Mouse (Mus musculus) embryo, embryonic 9.5 days (tissue): ENCODE measurements around the gene Elp5.
"Not testable (repeated sequence)": the region's sequence is repeated elsewhere in the genome, so short reads cannot be mapped to it uniquely, and the experiment has no call there.

Experiments used
- DNase-seq: peaks from one replicate; pipeline ENCODE4 v3.0.0-alpha.2; 2017; ENCODE audit errors: extremely low spot score

Gene Elp5

DNA sequence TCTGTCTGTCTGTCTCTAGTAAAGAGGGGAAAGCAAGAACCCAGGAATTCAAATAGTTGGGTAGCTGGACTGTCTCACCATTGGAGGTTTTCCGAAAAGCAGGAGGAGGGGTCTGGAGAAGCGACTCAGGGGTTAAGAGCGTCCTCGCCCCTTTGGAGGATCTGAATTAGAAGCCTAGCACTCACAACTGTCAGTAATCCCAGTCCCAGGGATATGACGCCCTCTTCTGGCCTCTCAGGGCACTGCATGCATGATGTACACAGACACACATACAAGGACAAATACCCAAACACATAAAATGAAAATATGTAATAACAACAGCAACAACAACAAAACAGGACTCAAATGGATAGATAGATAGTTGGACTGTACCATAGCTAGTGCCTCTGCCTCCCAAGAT lies 21.7 kb downstream of the Elp5 start:
- DNase-seq, result no peak

GRCm38 (mm10) chr11:69956218-69956617 lies 26.1 kb downstream of the Elp5 start:
- DNase-seq, result no peak

DNA sequence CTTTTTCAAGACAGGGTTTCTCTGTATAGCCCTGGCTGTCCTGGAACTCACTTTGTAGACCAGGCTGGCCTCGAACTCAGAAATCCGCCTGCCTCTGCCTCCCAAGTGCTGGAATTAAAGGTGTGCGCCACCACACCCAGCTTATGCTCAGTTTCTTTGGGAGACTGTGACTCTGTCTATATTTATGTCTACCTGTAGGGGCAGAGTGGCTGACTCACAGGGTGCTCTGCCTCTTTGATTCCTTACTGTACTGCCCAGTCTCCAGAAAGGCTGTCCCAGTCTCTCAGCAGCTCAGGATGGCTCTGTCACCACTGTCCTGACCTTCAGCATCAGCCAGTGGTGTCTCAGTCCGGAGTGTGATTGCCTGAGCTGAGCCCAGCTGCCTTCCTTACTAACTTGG lies 26.7 kb downstream of the Elp5 start:
- not testable (repeated sequence) for DNase-seq

DNA sequence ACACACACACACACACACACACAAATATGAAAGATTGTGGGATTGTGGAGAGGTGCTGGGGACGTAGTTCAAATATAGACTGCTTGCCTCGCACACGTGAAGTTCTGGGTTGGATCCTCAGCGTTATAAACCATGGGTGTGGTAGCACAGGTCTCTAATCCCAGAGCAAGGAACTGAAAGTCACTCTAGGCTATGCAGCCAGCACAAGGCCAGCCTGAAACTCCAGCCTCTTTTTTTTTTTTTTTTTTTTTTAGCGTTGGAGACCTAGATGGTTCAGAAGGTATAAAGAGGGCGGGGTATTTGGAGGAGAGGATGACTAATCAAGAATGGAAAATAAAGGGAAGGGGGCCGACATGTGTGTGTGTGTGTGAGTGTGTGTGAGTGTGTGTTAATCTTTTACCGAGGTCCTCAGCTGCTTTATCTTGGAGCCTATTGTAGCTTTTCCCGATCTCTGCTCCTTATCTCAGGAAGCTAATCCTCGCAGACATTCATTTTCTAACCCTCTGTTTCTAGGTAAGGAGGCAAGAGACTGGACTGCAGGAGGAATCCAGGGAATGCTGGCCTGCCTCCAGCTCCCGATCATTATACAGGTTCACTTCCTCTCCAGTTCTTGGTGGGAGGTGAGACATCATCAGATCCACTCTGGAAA lies 28.9 kb downstream of the Elp5 start:
- DNase-seq, result no peak

DNA sequence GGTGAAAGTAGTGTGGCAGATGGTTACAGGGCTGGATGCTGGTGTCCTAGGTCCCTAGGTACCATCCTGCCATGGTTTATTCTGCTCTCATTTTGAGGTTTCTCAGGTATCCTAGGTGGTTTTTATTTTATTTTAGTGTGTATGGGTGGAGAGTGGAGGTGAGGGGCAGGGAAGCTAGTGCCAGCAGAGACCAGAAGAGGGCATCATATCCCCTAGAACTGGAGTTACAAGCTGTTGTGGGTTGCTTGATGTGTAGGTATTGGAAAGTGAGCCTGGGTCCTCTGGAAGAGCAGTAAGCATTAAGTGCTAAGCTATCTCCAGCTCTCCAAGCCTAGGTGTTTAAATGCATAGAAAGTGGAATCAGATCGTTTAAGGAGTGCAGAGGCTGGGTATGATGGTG lies 30.0 kb downstream of the Elp5 start:
- DNase-seq, result no peak

- DNase-seq, result peak; percentile 29
These were observed 31.4 kb downstream of the Elp5 start for GRCm38 (mm10) chr11:69950807-69951459.

DNA sequence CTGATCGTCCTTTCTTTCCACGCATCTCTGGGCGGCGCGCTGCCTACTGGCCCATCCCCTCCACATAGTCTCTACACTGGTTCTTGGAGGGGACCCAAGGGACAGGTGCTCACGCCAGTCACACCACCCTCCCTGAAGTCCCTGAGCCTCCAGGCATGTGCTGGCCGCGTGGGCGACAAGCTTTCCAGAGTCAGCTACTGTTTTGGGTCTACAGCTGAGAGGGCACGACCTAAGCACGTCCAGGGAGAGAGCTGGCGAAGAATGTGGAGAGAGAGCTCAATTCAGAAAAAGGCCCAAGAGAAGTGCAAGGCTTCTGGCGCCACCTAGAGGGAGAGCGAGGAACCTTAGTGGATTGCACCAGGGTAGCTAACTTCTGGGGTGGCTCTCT lies 33.6 kb downstream of the Elp5 start:
- DNase-seq, result peak; percentile 90

- DNase-seq, result peak; percentile 97
These were observed 34.1 kb downstream of the Elp5 start, which contains the start of gene Slc2a4 for GRCm38 (mm10) chr11:69948066-69948762. Gene Slc2a4 (minus strand): TSS chr11:69948188.

DNA sequence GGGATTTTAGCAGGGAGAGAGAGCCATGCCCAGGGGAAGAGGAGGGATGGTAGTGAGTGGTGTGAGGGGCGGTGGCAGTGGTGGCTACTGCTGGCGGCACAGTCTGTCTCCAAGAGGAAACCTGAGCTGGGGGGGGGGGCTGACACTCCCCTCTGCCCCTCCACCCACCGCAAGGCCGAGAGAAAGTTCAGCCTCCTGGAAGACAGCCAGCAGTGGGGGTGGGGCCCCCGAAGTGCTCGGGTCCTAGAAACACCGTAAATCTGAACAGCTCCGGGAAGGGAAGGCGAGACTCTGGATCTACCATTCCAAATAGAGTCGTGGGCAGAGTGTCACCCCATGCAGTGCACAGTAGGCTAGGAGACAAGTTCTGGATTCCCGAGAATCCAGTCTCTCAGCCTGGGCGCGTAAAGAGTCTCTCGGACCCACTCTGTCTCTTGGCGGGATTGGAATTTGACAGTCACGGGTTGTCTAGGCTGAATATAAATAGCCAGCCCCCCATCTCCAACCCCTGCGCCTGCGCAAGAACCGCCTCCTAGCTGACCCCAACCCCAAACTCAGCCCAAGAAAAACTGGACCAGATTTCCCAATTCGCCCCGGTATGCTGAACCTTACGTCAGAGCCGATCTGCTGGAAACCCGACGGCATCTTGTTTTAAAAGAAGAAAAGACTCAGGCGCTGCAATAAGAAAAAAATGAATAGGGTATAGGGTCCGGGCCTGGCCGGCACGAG lies 34.8 kb downstream of the Elp5 start:
- DNase-seq, result no peak

DNA sequence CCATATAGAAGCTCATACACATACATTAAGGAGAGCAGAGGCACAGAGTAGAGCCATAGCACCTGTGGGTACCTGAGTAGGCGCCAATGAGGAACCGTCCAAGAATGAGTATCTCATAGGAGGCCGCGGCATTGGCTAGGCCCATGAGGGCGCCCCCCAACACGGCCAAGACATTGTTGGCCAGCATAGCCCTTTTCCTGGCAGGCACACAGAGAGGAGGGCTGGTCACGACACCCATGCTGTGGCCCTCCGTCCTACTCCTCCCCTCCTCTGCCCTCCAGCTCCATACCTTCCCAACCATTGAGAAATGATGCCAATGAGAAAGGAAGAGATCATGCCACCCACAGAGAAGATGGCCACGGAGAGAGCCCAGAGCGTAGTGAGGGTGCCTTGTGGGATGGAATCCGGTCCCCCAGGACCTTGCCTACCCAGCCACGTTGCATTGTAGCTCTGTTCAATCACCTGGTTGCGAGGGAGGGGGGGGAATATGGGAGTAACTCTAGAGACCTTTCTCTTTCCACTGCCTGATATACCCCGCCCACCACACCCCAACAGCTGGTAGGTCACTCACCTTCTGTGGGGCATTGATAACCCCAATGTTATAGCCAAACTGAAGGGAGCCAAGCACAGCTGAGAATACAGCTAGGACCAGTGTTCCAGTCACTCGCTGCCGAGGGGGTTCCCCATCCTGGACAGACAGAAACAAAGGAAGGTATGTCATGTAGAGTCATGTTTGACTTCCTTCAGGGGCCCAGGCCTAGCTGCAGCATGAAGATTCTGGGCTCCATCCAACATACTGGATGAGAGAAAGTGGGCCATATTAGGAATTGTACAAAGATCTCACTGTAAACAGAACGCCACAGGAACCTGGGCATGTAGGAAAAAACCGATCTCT lies 36.1 kb downstream of the Elp5 start:
- DNase-seq, result no peak

DNA sequence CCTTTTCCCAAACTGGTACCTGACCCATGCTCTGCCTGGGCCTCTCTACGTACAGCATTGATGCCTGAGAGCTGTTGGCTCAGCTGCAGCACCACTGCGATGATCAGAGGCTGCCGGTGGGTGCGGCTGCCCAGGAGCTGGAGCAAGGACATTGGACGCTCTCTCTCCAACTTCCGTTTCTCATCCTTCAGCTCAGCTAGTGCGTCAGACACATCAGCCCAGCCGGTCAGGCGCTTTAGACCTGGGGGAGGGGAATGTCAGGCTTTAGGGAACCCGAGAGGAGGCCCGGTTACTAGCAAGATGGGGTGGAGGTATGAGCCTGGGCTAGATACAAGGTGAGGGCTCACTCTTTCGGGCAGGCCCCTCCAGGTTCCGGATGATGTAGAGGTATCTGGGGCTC lies 37.1 kb downstream of the Elp5 start:
- no peak for DNase-seq

DNA sequence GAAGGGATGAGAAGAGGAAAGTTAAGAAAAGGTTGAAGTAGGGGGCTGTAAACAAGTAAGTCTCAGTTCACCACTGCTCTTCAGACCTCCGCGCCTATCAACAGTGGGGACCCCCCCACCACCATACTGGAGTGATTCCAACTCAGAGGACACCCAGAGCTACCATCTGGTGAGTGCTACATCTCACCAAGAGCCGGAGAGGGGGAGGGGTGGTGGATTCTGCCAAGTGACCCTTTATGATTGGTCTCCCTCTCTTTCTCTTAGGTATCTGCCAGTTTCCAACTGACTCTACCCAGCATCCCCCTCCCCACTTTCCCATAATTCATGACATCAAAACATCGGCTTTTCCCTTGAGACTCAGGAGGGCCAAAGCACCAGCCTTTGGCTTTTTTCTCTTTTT lies 41.4 kb downstream of the Elp5 start:
- no peak for DNase-seq

- DNase-seq, result no peak
These were observed 42.6 kb downstream of the Elp5 start for GRCm38 (mm10) chr11:69939731-69940130.

- DNase-seq, result no peak
These were observed 43.1 kb downstream of the Elp5 start for GRCm38 (mm10) chr11:69939181-69939580.

DNA sequence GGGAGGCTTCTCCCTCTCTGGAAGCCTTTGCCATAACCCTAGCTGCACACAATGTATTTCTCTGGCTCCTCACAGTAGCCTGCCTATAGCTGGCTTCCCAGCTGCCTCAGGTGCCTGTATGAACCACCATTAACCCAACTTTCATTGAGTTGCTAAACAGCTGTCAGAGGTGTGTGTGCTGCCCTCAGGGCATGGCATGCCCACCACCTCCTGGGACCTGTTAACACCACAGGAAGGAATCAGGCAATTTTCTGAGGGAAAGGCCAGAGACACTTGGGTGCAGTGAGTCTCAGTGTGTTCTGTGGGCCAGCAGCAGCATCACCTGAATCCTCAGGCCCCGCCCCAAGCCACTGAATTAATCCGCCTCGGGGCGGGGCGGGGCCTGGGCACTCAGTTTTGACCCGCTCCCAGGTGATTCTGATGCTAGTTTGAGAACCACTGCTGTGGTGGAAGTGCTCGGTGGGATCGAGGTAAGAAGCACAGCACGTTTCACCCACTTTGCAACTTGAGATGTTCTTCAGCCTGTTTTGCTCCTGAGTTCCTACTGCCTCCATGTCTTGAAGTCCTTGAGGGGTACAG lies 43.8 kb downstream of the Elp5 start:
- no peak for DNase-seq

DNA sequence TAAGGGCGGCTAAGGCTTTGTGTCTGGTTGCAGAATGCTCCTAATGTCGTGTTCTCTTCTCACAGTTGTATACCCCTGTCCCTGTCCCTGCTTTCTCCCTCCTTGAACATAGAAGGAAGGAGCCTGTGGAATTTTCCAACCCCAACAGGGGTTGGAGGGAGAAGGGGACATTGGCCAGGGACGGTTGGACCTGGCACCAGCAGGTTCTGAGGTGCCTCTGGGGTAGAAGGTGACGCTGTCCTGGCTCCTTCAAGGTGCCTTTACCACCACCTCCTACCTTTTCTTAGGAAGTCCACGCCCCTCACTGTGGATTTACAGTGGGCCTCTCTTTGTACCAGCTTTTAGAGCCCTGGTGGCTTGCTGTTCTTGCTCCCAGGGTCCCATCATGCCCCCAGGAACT lies 44.5 kb downstream of the Elp5 start:
- no peak for DNase-seq

- DNase-seq, result no peak
These were observed 44.9 kb downstream of the Elp5 start for GRCm38 (mm10) chr11:69937385-69937784.

- DNase-seq, result no peak
These were observed 45.5 kb downstream of the Elp5 start for GRCm38 (mm10) chr11:69936714-69937347.

DNA sequence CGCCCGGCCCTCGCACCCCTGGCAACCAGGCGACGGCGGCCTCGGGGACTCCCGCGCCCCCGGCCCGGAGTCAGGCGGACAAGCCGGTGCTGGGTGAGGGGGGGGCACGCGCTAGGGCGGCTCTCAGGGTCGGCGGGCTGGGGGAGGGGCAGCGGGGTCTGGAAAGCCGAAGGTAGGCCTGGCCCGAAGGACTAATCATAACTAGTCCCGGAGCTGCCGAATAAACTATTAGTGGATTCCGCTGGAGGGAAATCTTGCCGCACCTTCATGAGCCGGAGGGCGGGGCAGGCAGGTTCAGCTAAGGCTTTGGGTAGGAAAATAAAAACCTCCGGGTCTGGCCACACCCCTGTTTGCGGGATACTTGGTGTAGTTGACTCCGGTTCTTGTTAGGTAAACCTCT lies 46.2 kb downstream of the Elp5 start:
- no peak for DNase-seq

DNA sequence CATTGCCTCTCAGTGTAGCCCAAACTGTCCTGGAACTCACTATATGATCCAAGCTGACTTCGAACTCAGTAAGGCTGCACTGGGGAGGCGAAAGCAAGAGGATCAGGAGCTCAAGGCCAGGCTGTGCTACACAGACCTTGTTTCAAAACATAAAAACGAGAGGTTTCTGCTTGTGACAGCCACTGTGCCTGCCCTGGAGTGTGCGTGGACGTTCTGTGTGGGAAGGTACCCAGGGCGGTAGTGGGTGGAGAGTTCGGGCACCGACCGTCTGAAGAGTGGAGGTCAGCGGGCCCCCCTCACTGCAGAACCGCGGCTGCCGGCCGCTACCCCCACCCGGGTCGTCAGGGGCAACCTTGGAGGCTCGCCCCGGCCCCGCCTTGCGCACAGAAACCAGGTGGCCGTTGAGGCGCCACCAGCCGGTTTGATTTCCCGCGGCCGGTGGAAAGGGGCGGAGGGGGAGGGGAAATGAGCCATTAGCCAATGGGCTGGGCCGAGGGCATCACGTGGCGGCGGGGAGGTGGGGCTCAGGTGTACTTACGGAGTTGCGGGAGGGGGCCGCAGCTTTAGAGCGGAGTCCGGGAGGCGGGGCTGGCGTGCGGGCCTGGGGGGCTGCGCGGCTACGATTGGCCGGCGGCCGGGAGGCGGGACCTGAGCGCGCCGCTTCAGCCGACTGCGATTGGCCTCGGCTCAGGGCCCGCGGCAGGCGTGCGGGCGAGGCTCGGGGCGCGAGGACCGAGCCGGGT lies 47.0 kb downstream of the Elp5 start, which contains the start of gene Ybx2:
Ybx2 (plus strand) TSS at position 660 of the 743 bp plus-strand sequence.
- peak; percentile 90 for DNase-seq
